Mouse (Mus musculus): Measurements from ENCODE around the gene Ppp2r2d. TPM values are rescaled to one million over a fixed set of nuclear protein-coding genes. Genes with fewer than 3 reads are reported as not detected.

Gene Ppp2r2d
- total and polyA plus RNA-seq, 2 experiments from 2014 or later = 70.8 to 99.5 TPM

DNA sequence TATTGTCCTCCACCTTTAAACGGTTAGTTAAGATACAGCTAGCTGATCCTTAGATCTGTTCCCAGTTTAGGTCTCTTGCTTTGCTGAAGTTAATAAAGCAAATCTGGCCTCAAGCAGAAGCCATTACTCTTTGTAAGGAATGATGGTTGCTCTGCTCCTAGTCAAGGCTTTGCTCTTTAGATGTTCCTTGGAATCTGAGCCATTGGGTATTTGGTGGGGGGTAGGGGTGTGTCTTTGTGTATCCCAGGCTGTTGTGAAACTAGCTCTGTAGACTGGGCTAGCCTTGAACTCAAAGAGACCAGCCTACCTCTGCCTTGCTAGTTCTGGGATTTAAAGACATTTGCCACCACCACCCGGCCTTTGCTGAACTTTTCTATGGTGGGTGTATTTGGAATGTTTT, 8.3 kb downstream of the Ppp2r2d start:
- TF ChIP-seq CTCF (IDR thresholded peaks at IDR 0.05; ENCODE audit: low read depth) = no peak
- 94% methylated on average over 2 of the region's 2 CpGs for WGBS
- no peaks in the 10 kb centered on the region for H3K4me1 ChIP-seq (ENCODE audit: insufficient read depth, low read length)
- H3K9ac ChIP-seq (replicated peaks; ENCODE audit: low read length) = no peak overlapping the region
- H3K27ac ChIP-seq = no peak overlapping the region
- no peak for ATAC-seq
- no peak overlapping the region for H3K4me2 ChIP-seq (ENCODE audit: low read depth, low read length)
- H3K27me3 ChIP-seq (ENCODE audit: insufficient read depth, low read length) = no peaks in the 10 kb centered on the region
- H3K4me3 ChIP-seq (ENCODE audit: low read length) = no peak overlapping the region
- H3K9me3 ChIP-seq (ENCODE audit: low read length) = no peaks in the 10 kb centered on the region
- no peak for DNase-seq (ENCODE audit: low spot score)
- H3K36me3 ChIP-seq (ENCODE audit: insufficient read depth, low read length) = peaks cover 9% of the 10 kb centered on the region; the same call in 1 of the 2 replicates

DNA sequence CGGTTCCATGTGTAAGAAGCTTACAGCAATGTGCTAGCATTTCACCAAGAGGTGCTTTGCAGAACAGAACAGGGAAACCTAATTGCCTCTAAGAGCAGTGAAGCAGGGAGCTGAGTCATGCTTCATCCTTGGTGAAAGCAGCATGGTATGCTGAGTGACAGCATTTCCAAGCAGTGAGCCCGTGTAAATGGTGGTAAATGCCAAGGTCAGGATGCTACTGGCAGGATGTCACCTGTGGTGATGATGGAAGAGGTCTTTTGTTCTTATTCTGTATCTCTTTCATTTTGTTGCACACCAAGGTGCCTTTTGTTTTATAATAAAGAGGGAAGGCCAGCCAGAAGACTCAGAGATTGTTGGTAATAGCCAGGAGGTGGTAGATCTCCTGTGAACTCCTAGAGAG, 10.8 kb downstream of the Ppp2r2d start:
- no peak for ATAC-seq
- Histone ChIP-seq H3K27me3 (ENCODE audit: insufficient read depth, low read length) (no peaks in the 10 kb centered on the region), H3K9ac (replicated peaks; ENCODE audit: low read length) (no peak overlapping the region), H3K4me2 (ENCODE audit: low read depth, low read length) (no peak overlapping the region), H3K4me1 (ENCODE audit: insufficient read depth, low read length) (no peaks in the 10 kb centered on the region), H3K9me3 (ENCODE audit: low read length) (no peaks in the 10 kb centered on the region), H3K36me3 (ENCODE audit: insufficient read depth, low read length) (peaks cover 9% of the 10 kb centered on the region; the same call in 1 of the 2 replicates), H3K27ac (no peak overlapping the region), H3K4me3 (ENCODE audit: low read length) (no peak overlapping the region)
- DNase-seq (ENCODE audit: low spot score) = no peak
- no peak for TF ChIP-seq CTCF (IDR thresholded peaks at IDR 0.05; ENCODE audit: low read depth)
- 53% methylated on average over 2 of the region's 2 CpGs for WGBS

DNA sequence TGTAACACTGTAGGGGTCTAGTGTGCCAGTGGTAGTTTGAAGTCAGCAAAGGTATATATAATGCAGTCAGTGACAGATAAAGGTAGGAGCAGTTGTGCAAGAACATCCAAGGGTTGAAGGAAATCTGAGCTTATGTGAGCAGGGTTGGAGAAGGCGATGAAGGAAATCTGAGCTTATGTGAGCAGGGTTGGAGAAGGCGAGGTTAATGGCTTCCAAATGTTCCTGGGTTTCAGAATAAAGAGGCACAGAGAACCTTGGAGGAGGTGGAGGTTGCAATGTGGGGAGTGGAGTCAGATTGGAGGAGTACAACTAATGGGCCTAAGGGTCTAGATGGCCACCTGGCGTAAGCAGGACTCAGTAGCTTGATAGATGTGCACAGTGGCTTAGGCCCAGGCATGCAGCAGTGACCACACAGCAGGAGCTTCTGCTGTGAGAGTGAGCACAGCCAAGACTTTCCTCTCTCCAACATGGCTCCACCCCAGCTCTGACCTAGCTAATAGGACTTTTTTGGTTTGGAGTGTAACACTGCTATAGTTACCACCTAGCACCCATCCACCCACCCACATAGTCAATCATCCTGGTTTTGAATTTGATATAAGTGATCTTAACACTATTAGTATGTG, 18.2 kb downstream of the Ppp2r2d start:
- H3K36me3 ChIP-seq (ENCODE audit: insufficient read depth, low read length) = peaks cover 9% of the 10 kb centered on the region
- H3K9ac ChIP-seq (replicated peaks; ENCODE audit: low read length) = no peak overlapping the region
- no peak for TF ChIP-seq CTCF (IDR thresholded peaks at IDR 0.05; ENCODE audit: low read depth)
- H3K9me3 ChIP-seq (ENCODE audit: low read length) = no peaks in the 10 kb centered on the region
- no peaks in the 10 kb centered on the region for H3K4me1 ChIP-seq (ENCODE audit: insufficient read depth, low read length)
- no peaks in the 10 kb centered on the region for H3K27me3 ChIP-seq (ENCODE audit: insufficient read depth, low read length)
- no peak overlapping the region for H3K27ac ChIP-seq
- WGBS = 91% methylated on average over 3 of the region's 3 CpGs
- no peak overlapping the region for H3K4me3 ChIP-seq (ENCODE audit: low read length)
- DNase-seq (ENCODE audit: low spot score) = no peak
- no peak for ATAC-seq
- H3K4me2 ChIP-seq (ENCODE audit: low read depth, low read length) = no peak overlapping the region

DNA sequence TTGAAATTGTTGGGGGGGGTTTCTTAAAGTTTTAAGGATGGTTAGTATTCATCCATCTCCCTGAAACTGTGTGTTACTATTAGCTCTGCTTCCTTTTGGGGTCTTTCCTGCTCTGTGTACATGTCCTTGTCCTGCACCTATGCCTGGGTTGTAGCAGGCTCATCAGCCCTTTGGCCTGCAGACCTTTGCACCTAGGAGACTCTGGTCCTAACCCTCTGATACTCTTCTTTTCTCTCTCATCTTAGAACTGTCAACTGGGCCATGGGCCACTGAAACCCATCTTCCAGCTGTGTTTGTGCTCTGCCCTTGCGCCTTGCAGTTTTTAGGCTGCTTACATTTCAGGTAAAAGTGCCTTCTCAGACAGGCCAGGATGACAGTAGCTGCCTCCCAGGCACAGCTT, 18.9 kb downstream of the Ppp2r2d start:
- H3K4me1 ChIP-seq (ENCODE audit: insufficient read depth, low read length) = no peaks in the 10 kb centered on the region
- TF ChIP-seq CTCF (IDR thresholded peaks at IDR 0.05; ENCODE audit: low read depth) = no peak
- no peak overlapping the region for H3K27ac ChIP-seq
- H3K9me3 ChIP-seq (ENCODE audit: low read length) = no peaks in the 10 kb centered on the region
- no peak overlapping the region for H3K4me3 ChIP-seq (ENCODE audit: low read length)
- peaks cover 15% of the 10 kb centered on the region for H3K36me3 ChIP-seq (ENCODE audit: insufficient read depth, low read length)
- DNase-seq (ENCODE audit: low spot score) (no peak), ATAC-seq (no peak)
- no peak overlapping the region for H3K9ac ChIP-seq (replicated peaks; ENCODE audit: low read length)
- no peak overlapping the region for H3K4me2 ChIP-seq (ENCODE audit: low read depth, low read length)
- 97% methylated on average over 1 of the region's 1 CpGs for WGBS
- H3K27me3 ChIP-seq (ENCODE audit: insufficient read depth, low read length) = no peaks in the 10 kb centered on the region

DNA sequence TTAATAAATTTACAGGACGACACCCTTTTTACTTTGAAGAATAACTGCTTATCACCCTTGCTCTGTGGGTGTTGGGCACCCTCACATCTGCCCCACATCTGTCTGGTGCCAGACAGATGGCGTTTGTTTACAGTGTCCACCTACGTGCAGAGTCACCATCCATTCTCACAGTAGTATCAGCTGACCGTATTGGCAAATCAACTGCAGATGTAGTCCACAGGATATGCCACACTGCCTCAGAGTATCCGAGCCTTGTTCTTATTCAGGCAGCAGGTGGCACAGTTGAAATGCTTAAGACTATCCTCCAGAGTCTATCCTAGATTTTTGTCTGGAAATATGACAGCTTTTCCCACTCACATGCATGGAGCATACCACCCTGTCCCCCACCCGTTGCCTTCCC, 21.4 kb downstream of the Ppp2r2d start:
- no peak overlapping the region for H3K9ac ChIP-seq (replicated peaks; ENCODE audit: low read length)
- no peak overlapping the region for H3K4me2 ChIP-seq (ENCODE audit: low read depth, low read length)
- no peak overlapping the region for H3K27ac ChIP-seq
- DNase-seq (ENCODE audit: low spot score) (no peak), ATAC-seq (no peak)
- no peak for TF ChIP-seq CTCF (IDR thresholded peaks at IDR 0.05; ENCODE audit: low read depth)
- no peaks in the 10 kb centered on the region for H3K27me3 ChIP-seq (ENCODE audit: insufficient read depth, low read length)
- H3K4me3 ChIP-seq (ENCODE audit: low read length) = no peak overlapping the region
- 80% methylated on average over 6 of the region's 6 CpGs for WGBS
- peaks cover 25% of the 10 kb centered on the region for H3K36me3 ChIP-seq (ENCODE audit: insufficient read depth, low read length)
- no peaks in the 10 kb centered on the region for H3K4me1 ChIP-seq (ENCODE audit: insufficient read depth, low read length)
- no peaks in the 10 kb centered on the region for H3K9me3 ChIP-seq (ENCODE audit: low read length)

DNA sequence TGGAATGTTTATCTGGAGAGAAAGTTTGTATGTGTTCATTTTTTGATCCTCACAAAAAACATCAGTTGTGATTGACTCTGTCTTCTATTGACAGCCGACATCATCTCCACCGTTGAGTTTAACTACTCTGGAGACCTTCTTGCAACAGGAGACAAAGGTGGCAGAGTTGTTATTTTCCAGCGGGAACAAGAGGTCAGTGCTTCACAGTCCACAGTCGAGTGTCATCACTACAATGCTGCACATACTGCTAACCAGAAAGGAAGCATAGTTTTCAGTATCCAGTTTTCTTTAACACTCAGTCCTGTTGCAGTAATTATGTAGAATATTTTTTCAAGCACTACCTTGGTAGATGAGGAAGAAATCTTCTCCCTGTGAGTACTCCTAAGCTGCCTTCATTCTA, 22.4 kb downstream of the Ppp2r2d start:
- Histone ChIP-seq H3K36me3 (ENCODE audit: insufficient read depth, low read length) (peaks cover 31% of the 10 kb centered on the region), H3K4me2 (ENCODE audit: low read depth, low read length) (no peak overlapping the region), H3K4me3 (ENCODE audit: low read length) (no peak overlapping the region), H3K4me1 (ENCODE audit: insufficient read depth, low read length) (no peaks in the 10 kb centered on the region), H3K27ac (no peak overlapping the region), H3K9me3 (ENCODE audit: low read length) (no peaks in the 10 kb centered on the region), H3K27me3 (ENCODE audit: insufficient read depth, low read length) (no peaks in the 10 kb centered on the region), H3K9ac (replicated peaks; ENCODE audit: low read length) (no peak overlapping the region)
- no peak for TF ChIP-seq CTCF (IDR thresholded peaks at IDR 0.05; ENCODE audit: low read depth)
- 86% methylated on average over 4 of the region's 4 CpGs for WGBS
- no peak for ATAC-seq
- DNase-seq (ENCODE audit: low spot score) = no peak

DNA sequence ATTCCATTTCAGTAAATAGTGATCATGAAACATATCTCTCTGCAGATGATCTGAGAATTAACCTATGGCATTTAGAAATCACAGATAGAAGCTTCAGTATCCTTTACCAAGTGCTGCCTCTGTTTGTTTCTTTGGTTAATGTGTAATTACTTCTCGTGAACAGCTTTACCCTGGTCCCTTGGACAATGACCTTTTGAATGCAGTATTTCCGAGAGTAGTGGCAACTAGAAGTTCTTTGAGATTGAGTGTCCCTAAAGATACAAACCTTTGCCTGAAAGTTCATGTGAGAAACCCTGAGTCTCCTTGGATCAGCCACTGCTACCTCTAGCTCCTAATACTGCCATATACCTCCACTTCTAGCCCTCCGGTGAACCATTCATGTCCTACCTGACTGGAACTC, 27.1 kb downstream of the Ppp2r2d start:
- Histone ChIP-seq H3K4me1 (ENCODE audit: insufficient read depth, low read length) (no peaks in the 10 kb centered on the region), H3K9ac (replicated peaks; ENCODE audit: low read length) (no peak overlapping the region), H3K27ac (no peak overlapping the region), H3K4me3 (ENCODE audit: low read length) (no peak overlapping the region), H3K9me3 (ENCODE audit: low read length) (no peaks in the 10 kb centered on the region), H3K27me3 (ENCODE audit: insufficient read depth, low read length) (no peaks in the 10 kb centered on the region), H3K36me3 (ENCODE audit: insufficient read depth, low read length) (peaks cover 63% of the 10 kb centered on the region), H3K4me2 (ENCODE audit: low read depth, low read length) (no peak overlapping the region)
- no peak for TF ChIP-seq CTCF (IDR thresholded peaks at IDR 0.05; ENCODE audit: low read depth)
- WGBS = 88% methylated on average over 3 of the region's 3 CpGs
- ATAC-seq = no peak
- no peak for DNase-seq (ENCODE audit: low spot score)
